Mouse (Mus musculus) embryo, embryonic 10 days (tissue): ENCODE data around the gene Noto.
"Not testable (repeated sequence)": the region's sequence is repeated elsewhere in the genome, so short reads cannot be mapped to it uniquely, and the experiment has no call there.

Experiments
- DNase-seq: peaks from one replicate; pipeline ENCODE4 v3.0.0-alpha.2; 2015; ENCODE audit warnings: low spot score

Noto gene

GRCm38 (mm10) chr6:85431274-85431841 lies 7.7 kb downstream of the Noto start:
- no peak for DNase-seq

DNA sequence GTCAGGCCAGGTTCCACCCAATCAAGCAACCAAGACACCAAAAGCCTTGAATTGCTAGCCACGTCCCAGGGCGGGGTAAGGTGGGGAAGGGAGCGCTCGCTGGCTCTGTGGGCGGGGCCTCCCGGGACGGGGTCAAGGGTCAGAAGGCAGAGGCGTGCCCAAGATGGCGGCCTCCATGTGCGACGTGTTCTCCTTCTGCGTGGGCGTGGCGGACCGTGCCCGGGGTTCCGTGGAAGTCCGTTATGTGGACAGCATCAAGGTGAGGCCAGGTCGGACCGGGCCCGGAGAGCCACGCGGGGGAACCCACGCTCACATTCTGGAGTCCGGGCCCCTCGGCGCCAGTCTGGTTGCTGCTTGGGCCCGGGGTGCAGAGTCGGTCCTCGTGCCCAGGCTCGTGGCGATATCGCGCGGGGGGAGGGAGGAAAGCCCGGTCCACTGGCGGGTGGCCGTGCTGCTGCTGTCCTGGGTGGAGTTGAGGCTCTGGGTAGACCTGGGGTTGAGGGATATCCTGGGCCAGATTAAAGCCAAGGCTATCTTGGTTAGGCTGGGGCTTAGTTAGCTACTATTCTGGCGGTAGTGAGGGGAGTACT lies 8.3 kb downstream of the Noto start, which contains the start of gene Smyd5:
Gene Smyd5, plus strand, starts transcription at position 148 of the 590 bp plus-strand sequence.
- DNase-seq: peak; percentile 90

- DNase-seq: no peak
Observed at GRCm38 (mm10) chr6:85433865-85434264, 10.2 kb downstream of the Noto start.

DNA sequence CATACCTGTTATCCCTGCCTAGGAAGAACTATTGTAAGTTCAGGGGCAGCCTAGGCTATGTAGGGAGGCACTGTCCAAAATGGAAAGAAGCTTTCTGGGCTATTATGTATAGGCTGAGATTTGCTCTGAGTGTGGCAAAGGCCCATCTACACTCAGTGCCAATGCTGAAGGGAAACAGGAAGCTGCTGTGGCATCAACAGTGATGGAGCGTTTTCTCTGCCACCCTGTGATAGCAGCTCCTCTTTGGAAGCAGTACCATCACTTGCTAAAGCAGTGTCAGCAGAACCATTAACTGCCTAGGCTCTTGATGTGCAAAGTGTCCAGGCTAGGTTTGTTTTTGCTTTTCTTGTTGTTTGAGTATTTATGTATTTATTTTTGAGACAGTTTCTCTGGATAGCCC lies 12.5 kb downstream of the Noto start:
- DNase-seq: no peak

- no peak for DNase-seq
Observed at GRCm38 (mm10) chr6:85436631-85437030, 12.9 kb downstream of the Noto start.

- DNase-seq: no peak
Observed at GRCm38 (mm10) chr6:85441142-85441541, 17.5 kb downstream of the Noto start.

DNA sequence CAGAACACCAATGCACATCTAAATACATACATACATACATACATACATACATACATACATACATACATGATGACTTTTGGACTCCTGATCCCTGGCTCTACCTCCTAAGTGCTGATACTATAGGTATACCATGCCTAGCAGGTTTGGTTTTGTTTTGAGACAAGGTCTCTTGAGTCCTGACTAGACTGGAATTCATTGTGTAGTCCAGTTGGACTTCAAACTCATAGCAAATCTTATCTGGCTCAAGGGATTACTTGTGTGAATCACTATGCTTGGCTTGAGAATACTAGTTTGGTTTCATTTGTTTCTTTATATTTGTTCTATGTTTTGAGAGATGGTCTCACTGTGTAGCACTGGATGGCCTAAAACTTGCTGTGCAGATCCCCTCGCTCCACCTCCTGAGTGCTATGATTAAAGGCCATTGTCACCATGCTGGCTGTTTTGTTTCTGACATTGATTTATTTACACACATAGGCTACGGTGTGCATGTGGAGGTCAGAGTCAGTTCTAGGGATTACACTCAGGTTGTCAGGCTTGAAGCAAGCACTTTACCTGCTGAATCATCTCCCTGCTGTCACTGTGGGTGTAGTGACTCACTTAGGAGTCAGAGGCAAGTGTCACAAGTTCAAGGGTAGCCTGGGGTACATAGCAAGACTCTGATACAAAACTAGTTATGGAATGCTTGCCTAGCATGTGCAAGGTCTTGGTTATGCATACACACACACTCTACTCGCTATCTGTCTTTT lies 20.0 kb downstream of the Noto start:
- DNase-seq: no peak

DNA sequence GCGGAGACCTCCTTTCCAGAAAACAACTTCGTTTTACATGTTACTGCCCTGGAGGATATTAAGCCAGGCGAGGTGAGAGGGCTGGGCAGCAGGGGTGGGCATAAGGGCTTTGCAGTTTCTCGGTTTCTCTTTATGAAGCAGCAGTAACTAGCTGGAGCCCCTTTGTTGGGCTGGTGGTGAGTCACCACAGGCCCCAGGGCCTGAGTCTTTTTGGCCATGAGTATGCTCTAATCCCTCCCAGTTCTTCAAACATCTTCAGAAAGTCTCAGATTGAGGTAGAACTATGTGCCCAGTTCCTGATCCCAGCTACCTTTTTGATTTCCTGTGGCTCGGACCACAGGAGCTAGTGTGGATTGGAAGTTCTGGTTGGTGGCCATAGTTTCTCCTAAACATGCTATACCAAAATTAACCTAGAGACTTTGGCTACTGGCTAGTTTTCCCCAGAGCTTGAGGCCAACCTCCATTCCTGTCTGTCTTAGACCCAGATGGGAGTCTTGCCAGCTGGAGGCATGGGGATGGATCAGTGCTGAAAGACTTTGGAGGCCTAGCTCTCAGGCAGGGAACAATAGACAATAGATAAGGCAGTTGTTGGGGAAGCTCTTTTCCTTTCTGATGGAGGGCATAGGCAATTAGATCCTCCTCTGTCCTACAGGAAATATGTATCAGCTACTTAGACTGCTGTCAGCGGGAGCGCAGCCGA lies 20.7 kb downstream of the Noto start:
- no peak for DNase-seq

DNA sequence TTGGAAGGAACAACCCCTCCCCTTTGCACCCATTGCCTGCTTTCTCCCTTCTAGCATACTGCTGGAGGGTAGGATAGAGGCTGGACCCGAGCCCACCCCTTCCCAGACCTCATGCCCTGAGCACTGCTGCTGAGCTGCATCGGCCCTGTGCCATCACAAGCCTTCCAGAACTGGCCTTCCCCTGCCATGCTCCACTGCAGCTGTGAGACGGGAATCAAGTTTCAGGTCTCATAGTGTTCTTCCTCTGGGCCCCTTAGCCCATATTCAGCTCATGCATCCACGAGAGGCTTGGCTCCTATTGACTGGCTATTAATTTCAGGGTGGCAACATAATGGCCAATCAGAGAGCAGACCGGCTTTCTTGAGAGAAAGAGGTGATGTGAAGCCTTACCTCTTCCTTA lies 21.6 kb downstream of the Noto start:
- no peak for DNase-seq

DNA sequence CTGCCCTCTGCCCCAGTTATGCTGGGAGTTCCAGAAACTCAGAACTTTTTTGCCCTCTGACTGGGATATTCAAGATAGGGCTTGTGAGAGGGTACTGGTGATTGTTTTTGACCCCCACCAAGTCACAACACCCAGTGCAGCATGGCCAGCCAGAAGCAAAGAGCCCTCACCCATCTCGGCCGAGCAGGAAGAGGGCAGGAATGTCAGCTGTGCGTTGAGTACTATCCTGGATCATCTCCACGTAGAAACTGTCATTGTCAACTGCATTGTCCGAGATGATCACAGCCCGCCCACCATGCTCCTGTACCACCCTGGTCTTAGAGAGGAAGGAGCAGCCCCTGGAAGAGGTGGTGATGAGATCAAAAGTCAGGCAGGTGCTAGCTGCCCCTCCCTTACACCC lies 23.7 kb downstream of the Noto start:
- no peak for DNase-seq

- DNase-seq: not testable (repeated sequence)
Observed at GRCm38 (mm10) chr6:85450140-85450539, 26.5 kb downstream of the Noto start.

DNA sequence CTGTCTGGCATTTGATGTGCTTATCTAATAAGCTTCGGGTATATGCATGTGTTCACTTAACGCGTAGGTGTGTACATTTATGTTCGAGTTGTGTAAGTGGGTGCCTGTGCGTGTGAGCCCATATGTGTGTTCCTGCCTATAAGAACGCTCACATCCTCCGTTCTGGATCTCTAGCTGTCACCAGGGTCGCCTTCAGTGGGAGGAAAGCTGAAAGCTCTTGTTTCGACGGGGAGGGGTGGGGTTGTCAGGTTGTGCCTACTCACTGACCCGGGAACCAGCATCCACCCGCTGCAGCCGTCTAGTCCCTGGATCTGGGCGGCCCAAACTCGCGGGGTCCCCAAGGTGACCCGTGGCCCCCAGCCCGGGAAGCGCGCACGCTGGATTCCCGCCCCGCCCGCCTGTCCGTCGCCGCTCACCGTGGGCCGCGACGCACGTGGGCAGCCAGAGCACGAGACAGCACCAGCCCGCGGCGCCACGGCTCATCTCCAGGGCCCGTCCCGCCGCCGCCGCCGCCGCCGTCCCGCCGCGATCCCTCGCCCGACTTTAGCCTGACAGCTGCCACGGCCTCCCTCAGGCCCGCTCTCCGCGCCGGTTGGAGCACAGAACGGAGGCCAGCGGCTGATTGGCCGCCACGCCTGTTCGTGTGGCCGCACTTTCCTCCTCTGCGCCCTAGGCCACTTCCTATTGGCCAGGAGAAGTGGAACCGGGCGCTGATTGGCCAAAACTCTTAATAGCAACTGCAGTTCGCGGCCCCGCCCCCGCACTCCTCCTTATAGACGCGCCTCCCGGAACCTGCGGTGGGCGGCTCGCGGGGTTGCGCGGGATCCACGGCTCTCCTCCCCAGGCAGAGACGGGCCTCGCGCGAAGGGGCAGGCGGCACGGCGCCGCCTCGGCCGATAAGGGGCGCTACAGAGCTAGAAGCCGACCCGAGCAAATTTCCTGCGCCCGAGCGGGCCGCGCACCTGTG lies 27.3 kb downstream of the Noto start, which contains the start of gene Cct7:
Gene Cct7, plus strand, starts transcription at position 818 of the 967 bp plus-strand sequence.
- peak; percentile 99 for DNase-seq

DNA sequence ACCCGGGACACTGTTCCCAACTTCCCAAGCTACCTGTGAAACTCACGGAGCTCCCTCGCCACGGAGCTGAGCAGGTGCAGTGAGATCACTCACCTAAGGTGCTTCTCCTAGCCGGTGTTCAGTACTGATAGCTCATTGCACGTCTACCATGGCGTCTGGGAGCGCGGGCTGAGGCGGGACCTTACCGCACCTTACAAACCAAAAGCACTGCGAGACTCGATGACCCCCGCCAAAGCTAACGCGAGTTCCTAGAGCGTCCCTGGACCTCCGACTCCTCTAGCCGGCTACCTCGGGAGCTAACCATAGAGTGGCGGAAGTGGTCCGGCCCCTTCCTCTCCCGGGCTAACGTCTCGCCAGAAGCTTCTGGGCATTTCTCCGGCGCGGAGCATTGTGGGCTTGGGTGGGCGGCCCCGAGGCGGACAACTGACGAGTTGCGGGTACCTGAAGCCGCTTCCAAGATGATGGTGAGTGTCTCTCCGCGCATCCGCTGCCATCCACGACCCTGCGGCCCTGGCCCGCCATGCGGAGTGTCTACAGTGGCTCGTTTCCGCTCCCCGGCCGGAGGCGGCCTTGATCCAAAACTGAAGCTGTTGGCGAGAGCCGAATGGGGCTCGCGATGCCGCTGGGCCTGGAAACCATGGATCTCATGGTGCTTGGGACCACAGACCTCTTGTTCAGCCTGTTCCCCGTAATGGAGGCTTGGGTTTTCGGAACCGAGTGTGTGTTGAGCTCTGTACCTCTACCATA lies 28.2 kb downstream of the Noto start, which contains the start of gene Pradc1:
Gene Pradc1, minus strand, starts transcription at position 307 of the 747 bp plus-strand sequence.
- DNase-seq: peak; percentile 99

DNA sequence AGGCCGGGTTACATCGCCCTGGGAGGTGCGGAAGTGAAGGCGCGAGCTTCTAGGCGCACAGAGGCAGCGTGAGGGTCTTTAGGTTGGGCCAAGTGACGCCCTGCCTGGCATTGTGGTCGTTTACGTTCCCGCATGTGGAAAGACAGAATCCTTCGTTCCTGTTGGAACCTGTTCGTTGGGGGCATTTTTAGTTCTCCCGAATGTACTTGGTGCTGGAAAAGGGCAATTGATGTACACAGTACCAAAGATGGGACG lies 28.7 kb downstream of the Noto start:
- no peak for DNase-seq

DNA sequence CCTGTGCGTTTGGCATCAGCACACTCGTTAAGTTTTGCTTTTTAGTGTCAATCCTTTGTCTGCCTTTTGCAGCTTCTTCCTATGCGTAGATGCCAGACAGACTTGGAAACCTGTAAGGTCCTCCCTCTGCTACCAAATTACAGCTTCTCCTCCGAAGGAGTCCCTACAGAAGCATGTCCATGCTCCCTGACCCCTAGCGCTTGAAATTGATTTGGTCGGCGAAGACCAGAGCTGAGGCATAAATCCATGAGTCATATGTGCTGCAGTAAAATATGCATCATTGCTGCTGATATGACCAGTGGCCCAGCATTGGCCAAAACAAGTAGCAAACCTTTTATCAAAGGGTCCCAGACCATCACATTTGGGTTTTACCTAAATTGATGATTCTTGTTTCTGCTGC lies 29.1 kb downstream of the Noto start:
- DNase-seq: peak; percentile 25

GRCm38 (mm10) chr6:85459621-85460020 lies 35.9 kb downstream of the Noto start:
- DNase-seq: no peak

GRCm38 (mm10) chr6:85465381-85465780 lies 41.7 kb downstream of the Noto start:
- peak; percentile 22 for DNase-seq

DNA sequence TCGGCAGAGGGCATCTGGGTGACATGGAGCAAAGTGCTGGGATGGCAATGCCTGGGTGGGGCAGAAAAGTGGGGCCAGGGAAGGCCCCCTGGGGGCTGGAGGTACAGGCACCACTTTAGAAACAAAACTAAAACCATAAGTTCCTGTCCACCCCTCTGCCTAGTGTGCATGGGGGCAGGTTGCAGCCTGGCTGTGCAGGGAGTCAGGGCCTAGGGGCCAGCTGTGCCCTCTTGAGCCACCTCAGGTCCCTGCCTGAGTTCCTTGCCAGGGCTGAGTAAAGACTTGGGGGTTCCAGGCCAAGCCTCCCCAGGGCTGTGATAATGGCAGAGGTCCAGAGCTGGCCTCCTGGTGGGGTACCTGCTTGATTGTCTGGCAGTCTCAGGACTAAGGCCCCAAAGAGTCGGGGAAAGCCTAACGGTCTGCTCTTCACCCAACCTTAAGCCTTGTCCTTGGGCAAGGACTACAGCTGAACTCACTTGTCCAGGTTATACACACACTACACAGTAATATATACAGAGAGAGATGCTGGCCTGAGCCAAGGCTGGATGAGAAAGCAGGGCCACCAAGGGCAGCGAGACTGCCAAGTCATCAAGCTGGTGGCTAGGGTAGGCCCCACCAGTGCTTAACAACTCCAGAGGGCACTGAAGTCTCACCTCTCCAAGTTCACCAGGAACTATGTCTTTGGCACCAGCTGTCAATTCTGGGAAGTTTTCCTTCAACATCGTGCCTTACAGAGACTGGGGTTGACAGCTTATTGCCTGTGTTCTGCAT lies 46.2 kb downstream of the Noto start:
- DNase-seq: no peak

- DNase-seq: no peak
Observed at GRCm38 (mm10) chr6:85471962-85472361, 48.3 kb downstream of the Noto start.

DNA sequence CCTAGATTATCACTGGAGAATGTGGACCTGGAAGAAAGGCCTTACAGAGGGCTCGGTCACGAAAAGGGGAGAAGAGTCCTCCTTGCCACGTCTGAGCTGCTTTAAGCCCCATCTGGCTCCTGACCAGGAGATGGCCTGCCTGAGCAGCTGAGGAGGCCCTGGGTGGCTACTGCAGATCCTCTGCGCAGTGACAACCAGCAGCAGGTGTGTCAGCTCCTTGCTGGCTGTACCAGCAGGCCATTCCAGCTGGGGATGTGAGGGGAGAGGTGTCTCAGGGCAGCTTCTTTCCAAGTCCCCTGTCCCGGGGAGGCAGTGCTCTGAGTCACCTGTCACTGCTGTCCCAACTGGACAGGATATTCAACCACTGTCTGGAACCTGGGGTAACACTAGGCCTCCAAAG lies 48.9 kb downstream of the Noto start:
- no peak for DNase-seq
